Mouse (Mus musculus) lung, embryonic 14.5 days (tissue): ENCODE data around the gene Ccdc124. TPM values are rescaled to one million over a fixed set of nuclear protein-coding genes. Genes with fewer than 3 reads are reported as not detected.

Experiments used
- ATAC-seq: fragments of 200-750 bp; cut with Nextera tagmentation; 2 replicates; pipeline ENCODE4 v1.8.0; 2017; ENCODE audit warnings: mild to moderate bottlenecking, moderate TSS enrichment, moderate library complexity; ENCODE audit not compliant: insufficient read depth
- DNase-seq: peaks from one replicate; pipeline ENCODE4 v3.0.0-alpha.2; 2015
- H3K27ac ChIP-seq: fragments of 300-500 bp; sonication (generic); 2 replicates; pipeline ENCODE4 v1.5.1; 2014; ENCODE audit warnings: low read depth, mild to moderate bottlenecking, moderate library complexity
- H3K27me3 ChIP-seq: fragments of 300-500 bp; sonication (generic); 2 replicates; pipeline ENCODE4 v1.6.1; 2014; ENCODE audit warnings: low read length, control low read depth; ENCODE audit not compliant: insufficient read depth
- H3K36me3 ChIP-seq: fragments of 300-500 bp; sonication (generic); 2 replicates; pipeline ENCODE4 v1.6.1; 2014; ENCODE audit warnings: control low read depth; ENCODE audit not compliant: insufficient read depth
- H3K4me1 ChIP-seq: fragments of 300-500 bp; sonication (generic); 2 replicates; pipeline ENCODE4 v1.6.1; 2014; ENCODE audit warnings: antibody characterized with exemption, control low read depth; ENCODE audit not compliant: insufficient read depth
- H3K4me2 ChIP-seq: fragments of 300-500 bp; sonication (generic); 2 replicates; pipeline ENCODE4 v1.6.1; 2014; ENCODE audit warnings: mild to moderate bottlenecking
- H3K4me3 ChIP-seq: fragments of 300-500 bp; sonication (generic); 2 replicates; pipeline ENCODE4 v1.5.1; 2014; ENCODE audit warnings: low read depth, low read length
- H3K9ac ChIP-seq: fragments of 300-500 bp; sonication (generic); 2 replicates; pipeline ENCODE4 v1.6.1; 2014
- H3K9me3 ChIP-seq: fragments of 300-500 bp; sonication (generic); 2 replicates; pipeline ENCODE4 v1.6.1; 2016; ENCODE audit warnings: low read depth, low read length, control low read depth
- CTCF ChIP-seq: IDR thresholded peaks from 2 replicates; pipeline ENCODE4 v1.5.1; 2016; ENCODE audit warnings: antibody characterized with exemption, low read depth
- WGBS: fragments of 180-500 bp; shearing (Covaris S2); extraction: QIAGEN DNeasy Blood & Tissue Kit; methylation state at CpG from one replicate; pipeline ENCODE4 v1.1.7; 2014; 5-methylcytosine and 5-hydroxymethylcytosine counted together
- polyA plus RNA-seq: library from polyadenylated mRNA; unstranded; fragments of >200 nt; fragmentation: Nextera tagmentation; extraction: Ambion mirVana; gene quantifications from 2 replicates; pipeline ENCODE4 v1.2.1, GENCODE M21; 2014

Gene Ccdc124
- polyA plus RNA-seq, 1 experiment from 2014 or later: 125 TPM

DNA sequence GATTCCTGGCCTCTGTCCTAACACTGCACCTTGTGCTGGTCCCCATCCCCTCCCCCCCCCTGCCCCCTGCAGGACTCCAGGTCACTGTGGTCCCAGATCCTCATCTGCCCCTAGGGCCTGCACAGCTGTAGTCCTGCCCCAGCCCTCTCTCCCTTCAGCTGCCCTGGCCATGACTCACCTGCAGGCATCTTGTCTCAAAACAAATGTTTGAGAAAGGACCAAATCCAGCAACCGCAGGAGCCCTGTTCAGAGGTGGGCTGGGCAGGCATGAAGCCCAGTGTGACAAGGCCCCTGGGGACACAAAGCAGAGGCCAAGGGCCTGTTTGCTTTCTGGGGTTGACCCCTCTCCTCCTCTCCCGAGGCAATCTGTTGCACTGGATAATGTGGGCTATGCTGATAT is 4.4 kb upstream of the Ccdc124 start:
- no peak for ATAC-seq
- H3K4me3 ChIP-seq: no peak overlapping the region
- no peaks in the 10 kb centered on the region for H3K27me3 ChIP-seq
- no peak overlapping the region for H3K9ac ChIP-seq
- TF ChIP-seq CTCF: no peak
- H3K9me3 ChIP-seq: no peaks in the 10 kb centered on the region
- no peaks in the 10 kb centered on the region for H3K4me1 ChIP-seq
- WGBS: 38% methylated on average over 2 of the region's 2 CpGs
- no peak overlapping the region for H3K27ac ChIP-seq
- no peak overlapping the region for H3K4me2 ChIP-seq
- H3K36me3 ChIP-seq: no peaks in the 10 kb centered on the region
- no peak for DNase-seq

DNA sequence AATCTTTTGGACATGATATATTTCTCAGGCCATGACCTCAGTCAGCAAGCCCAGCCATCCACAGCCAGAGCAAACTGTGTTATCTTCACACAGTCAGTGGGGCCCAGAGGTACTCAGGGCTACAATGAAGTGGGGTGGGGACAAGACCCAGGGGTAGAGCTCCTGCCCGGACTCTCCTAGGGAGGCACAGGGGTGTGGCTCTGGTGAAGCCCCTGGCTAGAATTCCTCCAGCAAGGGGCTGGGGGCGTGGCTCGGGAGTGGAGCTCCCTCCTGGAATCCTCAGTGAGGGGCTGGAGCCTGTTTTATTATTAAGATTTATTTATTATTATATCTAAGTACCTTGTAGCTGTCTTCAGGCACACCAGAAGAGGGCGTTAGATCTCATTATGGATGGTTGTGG is 2.6 kb upstream of the Ccdc124 start:
- no peaks in the 10 kb centered on the region for H3K9me3 ChIP-seq
- TF ChIP-seq CTCF: no peak
- H3K36me3 ChIP-seq: no peaks in the 10 kb centered on the region
- ATAC-seq: no peak
- no peak for DNase-seq
- no peak overlapping the region for H3K4me2 ChIP-seq
- H3K27me3 ChIP-seq: no peaks in the 10 kb centered on the region
- H3K4me1 ChIP-seq: no peaks in the 10 kb centered on the region
- H3K4me3 ChIP-seq: no peak overlapping the region
- no peak overlapping the region for H3K9ac ChIP-seq
- no peak overlapping the region for H3K27ac ChIP-seq
- WGBS: 54% methylated on average over 4 of the region's 4 CpGs

DNA sequence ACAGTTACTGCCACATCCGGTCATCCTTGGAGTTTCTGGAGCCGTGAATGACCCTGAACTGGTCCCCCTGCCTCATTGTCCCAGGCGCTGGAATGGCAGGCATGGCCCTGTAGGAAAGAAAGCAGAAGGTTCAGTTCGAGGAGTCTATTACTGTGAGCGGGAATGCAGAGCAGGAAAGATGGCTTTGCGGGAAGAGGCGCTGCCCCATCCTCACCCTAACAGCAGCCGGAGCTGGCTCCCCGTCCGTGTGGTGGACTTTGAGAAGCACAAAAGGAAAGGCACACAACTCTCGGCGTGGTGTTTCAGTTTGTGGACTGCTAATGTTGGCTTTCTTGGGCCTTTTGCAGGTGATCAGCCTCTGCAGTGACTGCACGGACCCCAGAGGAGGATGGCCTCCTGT is 706 bp upstream of the Ccdc124 start:
- Histone ChIP-seq H3K36me3 (no peaks in the 10 kb centered on the region), H3K4me3 (no peak overlapping the region), H3K27ac (no peak overlapping the region), H3K27me3 (no peaks in the 10 kb centered on the region), H3K9me3 (no peaks in the 10 kb centered on the region), H3K4me2 (no peak overlapping the region), H3K4me1 (0 out of 2 replicates have a peak, but pooled peaks cover under 1% of the 10 kb centered on the region), H3K9ac (no peak overlapping the region)
- DNase-seq: no peak
- no peak for ATAC-seq
- WGBS: 91% methylated on average over 13 of the region's 13 CpGs
- TF ChIP-seq CTCF: no peak

DNA sequence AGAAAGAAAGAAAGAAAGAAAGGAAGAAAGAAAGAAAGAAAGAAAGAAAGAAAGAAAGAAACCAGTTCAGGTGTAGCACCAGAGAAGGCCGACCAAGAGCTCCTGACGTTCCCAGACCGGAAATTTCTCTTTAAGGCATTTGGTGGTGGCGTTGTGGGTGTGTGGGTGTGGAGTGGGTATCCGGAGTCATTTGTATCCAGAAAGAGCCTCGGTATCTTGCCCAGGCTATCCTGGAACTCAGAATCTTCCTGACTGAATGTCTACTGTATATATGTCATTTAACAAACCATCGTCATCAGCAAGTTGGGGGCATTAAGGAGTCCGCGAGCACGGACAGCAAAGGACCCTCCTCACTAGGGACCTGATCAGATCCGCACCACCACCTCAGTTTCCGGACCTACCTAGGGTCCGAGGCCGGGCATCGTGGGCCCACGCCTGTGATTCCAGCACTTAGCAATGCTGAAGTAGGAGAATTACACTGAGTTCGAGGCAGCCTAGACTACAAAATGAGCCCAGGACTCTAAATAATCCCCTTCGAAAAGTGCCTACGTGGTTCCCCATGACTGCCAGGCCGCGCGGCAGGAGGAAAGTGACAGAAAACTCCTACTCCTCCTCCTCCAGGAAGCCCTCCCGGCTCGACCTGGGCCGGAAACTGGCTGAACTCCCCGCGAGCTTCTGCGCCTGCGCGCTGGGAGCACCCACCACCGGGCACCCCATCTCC is 932 bp downstream of the Ccdc124 start:
- ATAC-seq (no peak), DNase-seq (peak; percentile 23)
- peak overlapping the region; percentile 92 for H3K4me3 ChIP-seq
- H3K36me3 ChIP-seq: peaks cover 10% of the 10 kb centered on the region; the same call in 1 of the 2 replicates
- peak overlapping the region; percentile 88 for H3K27ac ChIP-seq
- TF ChIP-seq CTCF: no peak
- peaks cover 5% of the 10 kb centered on the region; the same call in 1 of the 2 replicates for H3K4me1 ChIP-seq
- H3K9ac ChIP-seq: peak overlapping the region; percentile 83
- peak overlapping the region; percentile 83 for H3K4me2 ChIP-seq
- 3% methylated on average over 31 of the region's 31 CpGs for WGBS
- no peaks in the 10 kb centered on the region for H3K9me3 ChIP-seq
- H3K27me3 ChIP-seq: no peaks in the 10 kb centered on the region

DNA sequence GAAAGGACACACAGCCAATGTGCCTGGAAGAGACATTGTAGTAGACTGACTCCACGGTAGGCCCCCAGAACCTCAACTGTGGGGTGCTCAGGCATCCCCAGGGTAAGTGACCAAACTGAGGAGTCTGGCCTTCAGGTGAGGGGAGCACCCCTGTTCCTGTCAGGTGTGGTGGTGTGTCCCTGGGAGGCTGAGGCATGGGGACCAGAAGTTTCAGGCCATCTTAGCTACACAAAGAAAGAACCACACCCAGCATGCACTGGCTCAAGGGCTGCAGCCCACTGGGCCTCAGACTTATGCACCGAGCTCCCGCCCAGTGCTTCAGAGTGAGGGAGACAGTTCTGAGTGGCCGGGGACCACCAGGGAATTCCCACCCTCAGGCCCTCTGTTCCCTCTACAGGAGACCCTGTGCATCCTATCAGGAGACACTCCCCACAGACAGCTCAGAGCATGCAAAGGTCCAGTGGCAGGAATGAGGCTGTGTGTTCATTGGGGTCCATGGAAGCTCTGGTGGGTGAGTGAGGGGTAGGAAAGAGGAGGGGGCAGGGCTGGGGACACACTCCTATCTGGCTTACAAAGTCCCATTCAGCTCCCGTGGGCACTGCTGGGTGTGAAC is 2.4 kb downstream of the Ccdc124 start:
- peaks cover 14% of the 10 kb centered on the region; the same call in 1 of the 2 replicates for H3K36me3 ChIP-seq
- no peak overlapping the region for H3K9ac ChIP-seq
- no peaks in the 10 kb centered on the region for H3K9me3 ChIP-seq
- WGBS: 78% methylated on average over 5 of the region's 5 CpGs
- no peak for ATAC-seq
- H3K4me3 ChIP-seq: no peak overlapping the region
- no peak for TF ChIP-seq CTCF
- H3K27me3 ChIP-seq: no peaks in the 10 kb centered on the region
- no peak overlapping the region for H3K4me2 ChIP-seq
- H3K27ac ChIP-seq: no peak overlapping the region
- no peak for DNase-seq
- H3K4me1 ChIP-seq: peaks cover 5% of the 10 kb centered on the region; the same call in 1 of the 2 replicates

DNA sequence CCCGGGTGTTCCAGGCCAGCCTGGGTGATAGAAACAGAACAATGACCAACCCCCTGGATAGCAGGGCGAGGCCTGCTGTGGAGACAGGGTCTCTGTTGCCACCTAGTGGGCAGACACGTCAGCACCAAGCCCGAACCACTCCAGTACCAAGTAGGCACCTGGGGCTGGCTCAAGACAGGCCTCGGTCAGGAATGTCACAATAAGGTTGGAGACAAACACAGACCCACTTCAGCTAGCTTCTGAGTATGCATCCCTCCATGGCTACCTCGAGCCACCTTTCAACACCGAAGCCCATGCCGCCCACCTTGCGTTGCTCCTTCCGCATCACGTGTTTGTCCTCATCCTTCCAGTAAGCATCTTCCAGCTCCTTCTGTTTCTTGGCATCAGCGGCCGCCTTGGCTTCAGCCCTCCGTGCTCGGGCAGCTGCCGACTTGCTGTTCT is 4.1 kb downstream of the Ccdc124 start:
- ATAC-seq (no peak; the same call in 1 of the 2 replicates), DNase-seq (peak; percentile 89)
- no peak overlapping the region for H3K4me3 ChIP-seq
- no peak overlapping the region for H3K9ac ChIP-seq
- peak; percentile 98 for TF ChIP-seq CTCF
- WGBS: 42% methylated on average over 16 of the region's 16 CpGs
- H3K36me3 ChIP-seq: peaks cover 14% of the 10 kb centered on the region; the same call in 1 of the 2 replicates
- no peaks in the 10 kb centered on the region for H3K9me3 ChIP-seq
- peaks cover 9% of the 10 kb centered on the region for H3K4me1 ChIP-seq
- no peak overlapping the region; the same call in 1 of the 2 replicates for H3K27ac ChIP-seq
- H3K4me2 ChIP-seq: 0 out of 2 replicates have a peak overlapping the region, but pooled peaks have one; percentile 49
- H3K27me3 ChIP-seq: peaks cover 2% of the 10 kb centered on the region; the same call in 1 of the 2 replicates

DNA sequence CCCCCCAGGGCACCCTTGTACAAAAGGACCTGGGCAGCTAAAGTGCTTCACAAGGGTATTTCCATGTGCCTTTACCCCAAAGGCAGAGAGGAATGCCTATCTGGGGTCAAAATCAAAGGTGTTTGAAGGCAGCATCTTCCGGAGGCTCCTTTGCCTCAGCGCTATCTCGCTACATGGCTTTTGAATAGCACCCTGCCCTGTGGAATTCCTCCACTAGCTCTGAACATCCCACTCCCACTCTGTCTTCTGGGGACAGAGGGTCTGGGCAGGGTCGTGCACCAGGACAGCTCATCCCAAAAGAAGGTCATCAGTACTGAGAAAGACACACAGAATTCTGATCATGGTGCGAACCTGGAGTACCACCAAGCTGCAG is 4.5 kb downstream of the Ccdc124 start:
- Histone ChIP-seq H3K4me2 (peak overlapping the region; percentile 49), H3K4me3 (0 out of 2 replicates have a peak overlapping the region, but pooled peaks have one; percentile 19), H3K27me3 (peaks cover 6% of the 10 kb centered on the region), H3K4me1 (peaks cover 13% of the 10 kb centered on the region), H3K9me3 (no peaks in the 10 kb centered on the region), H3K36me3 (peaks cover 14% of the 10 kb centered on the region; the same call in 1 of the 2 replicates), H3K27ac (no peak overlapping the region), H3K9ac (peak overlapping the region; percentile 34; the same call in 1 of the 2 replicates)
- ATAC-seq (no peak), DNase-seq (no peak)
- no peak for TF ChIP-seq CTCF
- 35% methylated on average over 5 of the region's 5 CpGs for WGBS
